Mouse (Mus musculus): Measurements from ENCODE around the gene Yaf2. TPM values are rescaled to one million over a fixed set of nuclear protein-coding genes. Genes with fewer than 3 reads are reported as not detected.

Yaf2 gene
- polyA plus RNA-seq, 1 experiment from 2014 or later, result 122 TPM

- WGBS, result 95% methylated on average over 19 of the region's 19 CpGs
- no peak overlapping the region for H3K4me2 ChIP-seq (ENCODE audit: low read length)
- ATAC-seq (ENCODE audit: low FRiP score, low TSS enrichment) (no peak), DNase-seq (no peak)
- H3K9me3 ChIP-seq (ENCODE audit: control insufficient read depth, low read length), result no peaks in the 10 kb centered on the region
- H3K27me3 ChIP-seq (ENCODE audit: control insufficient read depth, insufficient read depth, low read length), result no peaks in the 10 kb centered on the region
- no peak overlapping the region for H3K27ac ChIP-seq (replicated peaks; ENCODE audit: low read depth, low read length)
- H3K9ac ChIP-seq (replicated peaks; ENCODE audit: low read length), result no peak overlapping the region
- no peaks in the 10 kb centered on the region for H3K4me1 ChIP-seq (ENCODE audit: control insufficient read depth, insufficient read depth, low read length)
- H3K36me3 ChIP-seq (ENCODE audit: control insufficient read depth, insufficient read depth, low read length), result no peaks in the 10 kb centered on the region
- H3K4me3 ChIP-seq (replicated peaks; ENCODE audit: low read depth, low read length), result no peak overlapping the region
Observed at GRCm38 (mm10) chr15:93358346-93359095, 21.8 kb upstream of the Yaf2 start.

- ATAC-seq (ENCODE audit: low FRiP score, low TSS enrichment), result no peak
- no peaks in the 10 kb centered on the region for H3K4me1 ChIP-seq (ENCODE audit: control insufficient read depth, insufficient read depth, low read length)
- no peak overlapping the region for H3K27ac ChIP-seq (replicated peaks; ENCODE audit: low read depth, low read length)
- no peak for DNase-seq
- no peak overlapping the region for H3K9ac ChIP-seq (replicated peaks; ENCODE audit: low read length)
- no peaks in the 10 kb centered on the region for H3K36me3 ChIP-seq (ENCODE audit: control insufficient read depth, insufficient read depth, low read length)
- H3K27me3 ChIP-seq (ENCODE audit: control insufficient read depth, insufficient read depth, low read length), result no peaks in the 10 kb centered on the region
- no peaks in the 10 kb centered on the region for H3K9me3 ChIP-seq (ENCODE audit: control insufficient read depth, low read length)
- no peak overlapping the region for H3K4me3 ChIP-seq (replicated peaks; ENCODE audit: low read depth, low read length)
- H3K4me2 ChIP-seq (ENCODE audit: low read length), result no peak overlapping the region
- 89% methylated on average over 10 of the region's 10 CpGs for WGBS
Observed at GRCm38 (mm10) chr15:93340630-93341379, 4.1 kb upstream of the Yaf2 start.

GRCm38 (mm10) chr15:93336658-93336924, 144 bp downstream of the Yaf2 start:
- ATAC-seq (ENCODE audit: low FRiP score, low TSS enrichment), result no peak
- H3K9me3 ChIP-seq (ENCODE audit: control insufficient read depth, low read length), result no peaks in the 10 kb centered on the region
- H3K27me3 ChIP-seq (ENCODE audit: control insufficient read depth, insufficient read depth, low read length), result no peaks in the 10 kb centered on the region
- H3K4me1 ChIP-seq (ENCODE audit: control insufficient read depth, insufficient read depth, low read length), result peaks cover 6% of the 10 kb centered on the region; the same call in 1 of the 2 replicates
- 0% methylated on average over 42 of the region's 52 CpGs for WGBS
- DNase-seq, result no peak
- H3K36me3 ChIP-seq (ENCODE audit: control insufficient read depth, insufficient read depth, low read length), result peaks cover 4% of the 10 kb centered on the region; the same call in 1 of the 2 replicates
- peak overlapping the region; percentile 96 for H3K27ac ChIP-seq (replicated peaks; ENCODE audit: low read depth, low read length)
- H3K9ac ChIP-seq (replicated peaks; ENCODE audit: low read length), result peak overlapping the region; percentile 91
- peak overlapping the region; percentile 69 for H3K4me3 ChIP-seq (replicated peaks; ENCODE audit: low read depth, low read length)
- peak overlapping the region; percentile 77 for H3K4me2 ChIP-seq (ENCODE audit: low read length)

GRCm38 (mm10) chr15:93335821-93336657, 696 bp downstream of the Yaf2 start:
- peak overlapping the region; percentile 77 for H3K4me2 ChIP-seq (ENCODE audit: low read length)
- peak overlapping the region; percentile 69 for H3K4me3 ChIP-seq (replicated peaks; ENCODE audit: low read depth, low read length)
- DNase-seq (peak; percentile 78), ATAC-seq (ENCODE audit: low FRiP score, low TSS enrichment) (peak; percentile 68)
- peak overlapping the region; percentile 96 for H3K27ac ChIP-seq (replicated peaks; ENCODE audit: low read depth, low read length)
- H3K27me3 ChIP-seq (ENCODE audit: control insufficient read depth, insufficient read depth, low read length), result no peaks in the 10 kb centered on the region
- WGBS, result under 1% methylated on average over 84 of the region's 110 CpGs
- H3K9ac ChIP-seq (replicated peaks; ENCODE audit: low read length), result peak overlapping the region; percentile 91
- peaks cover 4% of the 10 kb centered on the region; the same call in 1 of the 2 replicates for H3K36me3 ChIP-seq (ENCODE audit: control insufficient read depth, insufficient read depth, low read length)
- no peaks in the 10 kb centered on the region for H3K9me3 ChIP-seq (ENCODE audit: control insufficient read depth, low read length)
- peaks cover 6% of the 10 kb centered on the region; the same call in 1 of the 2 replicates for H3K4me1 ChIP-seq (ENCODE audit: control insufficient read depth, insufficient read depth, low read length)

GRCm38 (mm10) chr15:93331256-93331655, 5.5 kb downstream of the Yaf2 start:
- H3K36me3 ChIP-seq (ENCODE audit: control insufficient read depth, insufficient read depth, low read length), result peaks cover 4% of the 10 kb centered on the region; the same call in 1 of the 2 replicates
- ATAC-seq (ENCODE audit: low FRiP score, low TSS enrichment) (no peak), DNase-seq (no peak)
- H3K27me3 ChIP-seq (ENCODE audit: control insufficient read depth, insufficient read depth, low read length), result no peaks in the 10 kb centered on the region
- H3K9me3 ChIP-seq (ENCODE audit: control insufficient read depth, low read length), result no peaks in the 10 kb centered on the region
- no peak overlapping the region for H3K4me3 ChIP-seq (replicated peaks; ENCODE audit: low read depth, low read length)
- no peak overlapping the region for H3K27ac ChIP-seq (replicated peaks; ENCODE audit: low read depth, low read length)
- H3K9ac ChIP-seq (replicated peaks; ENCODE audit: low read length), result no peak overlapping the region
- peaks cover 6% of the 10 kb centered on the region; the same call in 1 of the 2 replicates for H3K4me1 ChIP-seq (ENCODE audit: control insufficient read depth, insufficient read depth, low read length)
- H3K4me2 ChIP-seq (ENCODE audit: low read length), result no peak overlapping the region
- 93% methylated on average over 11 of the region's 11 CpGs for WGBS

- Histone ChIP-seq H3K4me2 (ENCODE audit: low read length) (no peak overlapping the region), H3K27ac (replicated peaks; ENCODE audit: low read depth, low read length) (no peak overlapping the region), H3K9me3 (ENCODE audit: control insufficient read depth, low read length) (no peaks in the 10 kb centered on the region), H3K9ac (replicated peaks; ENCODE audit: low read length) (no peak overlapping the region), H3K4me3 (replicated peaks; ENCODE audit: low read depth, low read length) (no peak overlapping the region), H3K27me3 (ENCODE audit: control insufficient read depth, insufficient read depth, low read length) (no peaks in the 10 kb centered on the region), H3K4me1 (ENCODE audit: control insufficient read depth, insufficient read depth, low read length) (no peaks in the 10 kb centered on the region), H3K36me3 (ENCODE audit: control insufficient read depth, insufficient read depth, low read length) (no peaks in the 10 kb centered on the region)
- no peak for DNase-seq
- 59% methylated on average over 3 of the region's 3 CpGs for WGBS
- ATAC-seq (ENCODE audit: low FRiP score, low TSS enrichment), result no peak
Observed at GRCm38 (mm10) chr15:93327235-93327634, 9.5 kb downstream of the Yaf2 start.

GRCm38 (mm10) chr15:93326651-93327050, 10.1 kb downstream of the Yaf2 start:
- no peak overlapping the region for H3K27ac ChIP-seq (replicated peaks; ENCODE audit: low read depth, low read length)
- H3K9me3 ChIP-seq (ENCODE audit: control insufficient read depth, low read length), result no peaks in the 10 kb centered on the region
- ATAC-seq (ENCODE audit: low FRiP score, low TSS enrichment), result no peak
- no peaks in the 10 kb centered on the region for H3K36me3 ChIP-seq (ENCODE audit: control insufficient read depth, insufficient read depth, low read length)
- no peaks in the 10 kb centered on the region for H3K27me3 ChIP-seq (ENCODE audit: control insufficient read depth, insufficient read depth, low read length)
- H3K9ac ChIP-seq (replicated peaks; ENCODE audit: low read length), result no peak overlapping the region
- H3K4me3 ChIP-seq (replicated peaks; ENCODE audit: low read depth, low read length), result no peak overlapping the region
- H3K4me1 ChIP-seq (ENCODE audit: control insufficient read depth, insufficient read depth, low read length), result no peaks in the 10 kb centered on the region
- H3K4me2 ChIP-seq (ENCODE audit: low read length), result no peak overlapping the region
- 78% methylated on average over 10 of the region's 10 CpGs for WGBS
- no peak for DNase-seq

- Histone ChIP-seq H3K9ac (replicated peaks; ENCODE audit: low read length) (no peak overlapping the region), H3K27me3 (ENCODE audit: control insufficient read depth, insufficient read depth, low read length) (no peaks in the 10 kb centered on the region), H3K9me3 (ENCODE audit: control insufficient read depth, low read length) (no peaks in the 10 kb centered on the region), H3K4me3 (replicated peaks; ENCODE audit: low read depth, low read length) (no peak overlapping the region), H3K4me1 (ENCODE audit: control insufficient read depth, insufficient read depth, low read length) (no peaks in the 10 kb centered on the region), H3K36me3 (ENCODE audit: control insufficient read depth, insufficient read depth, low read length) (no peaks in the 10 kb centered on the region), H3K27ac (replicated peaks; ENCODE audit: low read depth, low read length) (no peak overlapping the region), H3K4me2 (ENCODE audit: low read length) (no peak overlapping the region)
- ATAC-seq (ENCODE audit: low FRiP score, low TSS enrichment), result no peak
- WGBS, result 80% methylated on average over 5 of the region's 5 CpGs
- no peak for DNase-seq
Observed at GRCm38 (mm10) chr15:93325360-93325759, 11.4 kb downstream of the Yaf2 start.

Measured in midbrain, embryonic 14.5 days (tissue).